Comparison of ENCODE assay signal across 16 mouse cellular contexts in genomic region chr19:29840642-29841041, GRCm38 (mm10). TPM values are rescaled to one million over a fixed set of nuclear protein-coding genes. Genes with fewer than 3 reads are reported as not detected.
DNase-seq lines count a peak whose midpoint lies in the region; ATAC-seq and TF ChIP-seq lines count a peak whose summit lies in the region.
"Had no signal": no experiment of that assay in that cellular context is flagged by ENCODE, and none has a peak within 500 bp of the region (broad histone marks: within the 10 kb centered on the region; RNA-seq: fewer than 3 reads in every experiment).

No protein-coding gene starts in this region.

- intact Hi-C loops in heart, postnatal 25 days (cut with DNase I), result no loop called here

- H3K79me2 ChIP-seq in myocyte (ENCODE audit: control insufficient read depth, insufficient read depth), result no peaks in the 10 kb centered on the region

- peaks cover 20% of the 10 kb centered on the region for H3K4me1 ChIP-seq in embryonic facial prominence, embryonic 14.5 days (ENCODE audit: control insufficient read depth, insufficient read depth, low read length)
- H3K4me1 ChIP-seq in embryonic facial prominence, embryonic 10.5 days, result peaks cover 10% of the 10 kb centered on the region

- no peak overlapping the region for H3K9ac ChIP-seq in embryonic facial prominence, embryonic 14.5 days (ENCODE audit: low read depth, low read length)
- H3K9ac ChIP-seq: hindbrain, embryonic 15.5 days; kidney, embryonic 15.5 days had no signal

- no peaks in the 10 kb centered on the region for H3K36me3 ChIP-seq in embryonic facial prominence, embryonic 14.5 days (ENCODE audit: control insufficient read depth, insufficient read depth, low read length)
- H3K36me3 ChIP-seq in embryonic facial prominence, embryonic 10.5 days (replicated peaks), result no peaks in the 10 kb centered on the region
- H3K36me3 ChIP-seq in myocyte (ENCODE audit: control insufficient read depth, insufficient read depth), result no peaks in the 10 kb centered on the region
- H3K36me3 ChIP-seq: G1E; hindbrain, embryonic 15.5 days; kidney, embryonic 15.5 days had no signal

- no peaks in the 10 kb centered on the region for H3K9me3 ChIP-seq in embryonic facial prominence, embryonic 14.5 days (ENCODE audit: control insufficient read depth, low read length)
- H3K9me3 ChIP-seq in embryonic facial prominence, embryonic 10.5 days, result no peaks in the 10 kb centered on the region
- H3K9me3 ChIP-seq: hindbrain, embryonic 15.5 days; kidney, embryonic 15.5 days had no signal

- no peak overlapping the region; the same call in 1 of the 2 replicates for H3K27ac ChIP-seq in embryonic facial prominence, embryonic 14.5 days (replicated peaks; ENCODE audit: low read depth, low read length)
- H3K27ac ChIP-seq in embryonic facial prominence, embryonic 10.5 days (replicated peaks), result no peak overlapping the region
- H3K27ac ChIP-seq: hindbrain, embryonic 15.5 days; kidney, embryonic 15.5 days; left cerebral cortex, adult 2 months had no signal

- no peak overlapping the region for H3K4me2 ChIP-seq in embryonic facial prominence, embryonic 14.5 days (ENCODE audit: low read depth, low read length)
- H3K4me2 ChIP-seq in myocyte (ENCODE audit: low read depth), result no peak overlapping the region
- H3K4me2 ChIP-seq: hindbrain, embryonic 15.5 days; kidney, embryonic 15.5 days had no signal

- no peak for TF ChIP-seq POLR2A in myocyte (IDR thresholded peaks at IDR 0.05; ENCODE audit: insufficient read length, low read depth)

- H3K27me3 ChIP-seq in embryonic facial prominence, embryonic 14.5 days (replicated peaks; ENCODE audit: control insufficient read depth, insufficient read depth, low read length), result no peaks in the 10 kb centered on the region
- no peaks in the 10 kb centered on the region for H3K27me3 ChIP-seq in embryonic facial prominence, embryonic 10.5 days (replicated peaks; ENCODE audit: low read depth, poor library complexity, severe bottlenecking)
- H3K27me3 ChIP-seq in myocyte (ENCODE audit: control insufficient read depth, insufficient read depth, insufficient read length), result no peaks in the 10 kb centered on the region
- H3K27me3 ChIP-seq: hindbrain, embryonic 15.5 days; kidney, embryonic 15.5 days; megakaryocyte, embryonic 14.5 days had no signal

- ATAC-seq in embryonic facial prominence, embryonic 14.5 days (ENCODE audit: low read depth), result no peak

- peak; percentile 81 for DNase-seq in embryonic facial prominence, embryonic 14.5 days (ENCODE audit: low spot score)
- no peak for DNase-seq in embryonic facial prominence, embryonic 10.5 days (ENCODE audit: low spot score)
- peak; percentile 21 for DNase-seq in layer of hippocampus, adult 11-12 months (ENCODE audit: low spot score)
- no peak for DNase-seq in layer of hippocampus, adult 9-10 months (ENCODE audit: low spot score)
- peak; percentile 8 for DNase-seq in heart, postnatal 25 days (ENCODE audit: low spot score)
- no peak for DNase-seq in embryo, embryonic 10.5 days (ENCODE audit: low spot score)
- no peak for DNase-seq in frontal cortex, postnatal 25 days (ENCODE audit: low spot score in 2 of 2)
- DNase-seq: cerebellum, postnatal 36 days; liver; thymus, adult 18-20 months had no signal

- H3K4me3 ChIP-seq in embryonic facial prominence, embryonic 14.5 days (ENCODE audit: low read depth, low read length), result no peak overlapping the region
- no peak overlapping the region for H3K4me3 ChIP-seq in embryonic facial prominence, embryonic 10.5 days
- no peak overlapping the region for H3K4me3 ChIP-seq in myocyte
- H3K4me3 ChIP-seq: hindbrain, embryonic 15.5 days; kidney, embryonic 15.5 days; left cerebral cortex, adult 2 months; megakaryocyte, embryonic 14.5 days had no signal

- WGBS in embryonic facial prominence, embryonic 14.5 days, result 66% methylated on average over 4 of the region's 4 CpGs
- WGBS in embryonic facial prominence, embryonic 10.5 days, result 92% methylated on average over 4 of the region's 4 CpGs

- H3ac ChIP-seq in myocyte (ENCODE audit: control insufficient read depth, insufficient read length), result no peak overlapping the region

TF ChIP-seq in myocyte, 11 proteins besides CTCF, POLR2A, EP300 and RAD21:
- TF ChIP-seq CEBPB (IDR thresholded peaks at IDR 0.05; ENCODE audit: insufficient read depth, poor library complexity, severe bottlenecking) (peak; percentile 91), TCF3 (IDR thresholded peaks at IDR 0.05; ENCODE audit: insufficient read length, low read depth) (no peak), USF1 (IDR thresholded peaks at IDR 0.05; ENCODE audit: low read depth) (no peak), MYOG (IDR thresholded peaks at IDR 0.05; ENCODE audit: control insufficient read depth in 1 of 3, insufficient read depth in 1 of 3, insufficient read length in 2 of 3, low read depth in 2 of 3) (no peak), SRF (IDR thresholded peaks at IDR 0.05; ENCODE audit: control insufficient read depth, insufficient read length, low read depth) (no peak), E2F4 (IDR thresholded peaks at IDR 0.05; ENCODE audit: insufficient read depth) (no peak), POLR2AphosphoS2 (IDR thresholded peaks at IDR 0.05; ENCODE audit: insufficient read length, low read depth) (no peak)

RNA-seq across cellular contexts. Expression of gene Ranbp6, which starts 27.9 kb away (rescaled TPM):
- 19.5 and 23.2 TPM in 2 replicates for polyA plus RNA-seq in embryonic facial prominence, embryonic 14.5 days (2014; fragmentation: Nextera tagmentation; extraction: Ambion mirVana)
- polyA plus RNA-seq in embryonic facial prominence, embryonic 10.5 days (2016; fragmentation: Nextera tagmentation; extraction: Ambion mirVana), result 21.7 and 23.7 TPM in 2 replicates
- total RNA-seq in heart, postnatal 25 days (2021), result 10 to 100 TPM; 11.8 to 15.0 TPM
- polyA plus RNA-seq in myocyte (2012; fragmentation: generic; extraction: Trizol), result 2.1 TPM

RNA-seq across cellular contexts. Expression of gene 9930021J03Rik, which starts 34.9 kb away (rescaled TPM):
- polyA plus RNA-seq in embryonic facial prominence, embryonic 14.5 days (2014; fragmentation: Nextera tagmentation; extraction: Ambion mirVana), result 8.0 and 9.1 TPM in 2 replicates
- polyA plus RNA-seq in embryonic facial prominence, embryonic 10.5 days (2016; fragmentation: Nextera tagmentation; extraction: Ambion mirVana), result 3.8 and 4.0 TPM in 2 replicates
- 10 to 100 TPM; 10.1 to 14.7 TPM for total RNA-seq in heart, postnatal 25 days (2021)
- polyA plus RNA-seq in myocyte (2012; fragmentation: generic; extraction: Trizol), result 3.1 TPM

Comparison
In these comparisons a context has a peak if more than half of its experiments do, and no peak if none do; other contexts are left out.
1. DNase-seq: peak in embryonic facial prominence, embryonic 14.5 days (single experiment), layer of hippocampus, adult 11-12 months (single experiment) and heart, postnatal 25 days (single experiment); none in embryonic facial prominence, embryonic 10.5 days (single experiment), layer of hippocampus, adult 9-10 months (single experiment), embryo, embryonic 10.5 days (single experiment) and frontal cortex, postnatal 25 days (0 of 2).